Mouse (Mus musculus): ENCODE measurements around the gene Scn9a. TPM values are rescaled to one million over a fixed set of nuclear protein-coding genes. Genes with fewer than 3 reads are reported as not detected.
A peak's percentile ranks its signal among the peaks of the same experiment; 100 is the strongest.

Scn9a gene
- 12.9 and 14.4 TPM in 2 replicates for polyA plus RNA-seq (2015; fragmentation: Nextera tagmentation; extraction: Ambion mirVana)

DNA sequence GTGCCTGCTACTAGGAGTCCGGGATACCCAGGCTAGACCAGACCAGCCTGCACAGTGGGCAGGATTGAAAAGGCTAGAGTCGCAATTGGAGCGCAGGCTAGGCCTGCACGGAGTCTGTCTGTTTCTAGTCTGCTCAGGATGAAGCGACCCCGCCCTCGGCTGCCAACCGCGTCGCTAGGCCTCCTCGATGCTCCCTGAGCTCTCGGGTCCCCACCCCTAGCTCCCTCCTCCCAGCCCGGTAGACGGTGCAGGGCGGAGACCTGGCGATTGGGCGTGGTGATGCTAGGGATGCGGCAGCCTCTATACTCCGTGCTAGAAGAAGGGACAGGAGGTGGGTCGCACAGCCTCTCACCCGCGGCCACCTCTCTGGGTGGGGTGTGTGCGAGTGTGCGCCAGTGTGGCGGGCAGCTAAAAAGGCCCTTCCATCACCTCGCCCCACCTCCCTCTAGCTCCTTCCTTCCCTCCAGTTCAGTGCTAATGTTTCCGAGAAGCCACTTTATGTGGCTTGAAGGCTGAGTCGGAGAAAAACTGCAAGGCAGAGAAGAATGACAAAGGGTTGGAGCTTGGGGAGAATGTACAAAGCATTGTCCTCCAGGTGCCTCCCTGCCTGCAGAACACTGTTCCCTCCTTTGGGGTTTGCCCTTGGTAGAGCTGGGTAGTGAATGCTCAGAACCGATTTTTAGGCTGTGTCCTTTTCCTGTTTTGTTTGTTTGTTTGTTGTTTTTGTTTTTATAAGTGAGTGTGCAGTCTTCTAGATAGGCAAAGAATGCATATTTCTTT lies at the start of gene Scn9a:
Gene Scn9a, minus strand, starts transcription at position 383 of the 780 bp plus-strand sequence.
- no peaks in the 10 kb centered on the region for H3K4me1 ChIP-seq (ENCODE audit: control insufficient read depth, insufficient read depth, low read depth, low read length)
- peak; percentile 96 for ATAC-seq
- H3K27ac ChIP-seq (ENCODE audit: low read depth, low read length), result peak within 1 kb of the TSS; percentile 80
- no peaks in the 10 kb centered on the region for H3K9me3 ChIP-seq (ENCODE audit: control insufficient read depth, low read length)
- peak within 1 kb of the TSS; percentile 63 for H3K4me3 ChIP-seq (ENCODE audit: low read length)
- no peaks in the 10 kb centered on the region for H3K27me3 ChIP-seq (replicated peaks; ENCODE audit: control insufficient read depth, insufficient read depth, low read length)
- H3K9ac ChIP-seq (ENCODE audit: low read depth, low read length), result peak within 1 kb of the TSS; percentile 83
- H3K4me2 ChIP-seq (ENCODE audit: low read length), result peak within 1 kb of the TSS; percentile 77
- H3K36me3 ChIP-seq (ENCODE audit: control insufficient read depth, insufficient read depth, low read length), result no peaks in the 10 kb centered on the region
- WGBS, result 1% methylated on average over 29 of the region's 29 CpGs

GRCm38 (mm10) chr2:66661988-66662387 lies 27.2 kb upstream of the Scn9a start:
- 48% methylated on average over 1 of the region's 1 CpGs for WGBS
- Histone ChIP-seq H3K4me2 (ENCODE audit: low read length) (no peak overlapping the region), H3K4me3 (ENCODE audit: low read length) (no peak overlapping the region), H3K36me3 (ENCODE audit: control insufficient read depth, insufficient read depth, low read length) (no peaks in the 10 kb centered on the region), H3K27me3 (replicated peaks; ENCODE audit: control insufficient read depth, insufficient read depth, low read length) (no peaks in the 10 kb centered on the region), H3K9me3 (ENCODE audit: control insufficient read depth, low read length) (no peaks in the 10 kb centered on the region), H3K9ac (ENCODE audit: low read depth, low read length) (no peak overlapping the region), H3K4me1 (ENCODE audit: control insufficient read depth, insufficient read depth, low read depth, low read length) (no peaks in the 10 kb centered on the region), H3K27ac (ENCODE audit: low read depth, low read length) (no peak overlapping the region)
- no peak for ATAC-seq

GRCm38 (mm10) chr2:66656430-66656829 lies 21.7 kb upstream of the Scn9a start:
- no peak overlapping the region for H3K9ac ChIP-seq (ENCODE audit: low read depth, low read length)
- no peak overlapping the region for H3K4me3 ChIP-seq (ENCODE audit: low read length)
- WGBS, result 98% methylated on average over 3 of the region's 3 CpGs
- no peaks in the 10 kb centered on the region for H3K36me3 ChIP-seq (ENCODE audit: control insufficient read depth, insufficient read depth, low read length)
- H3K27ac ChIP-seq (ENCODE audit: low read depth, low read length), result no peak overlapping the region
- no peaks in the 10 kb centered on the region for H3K4me1 ChIP-seq (ENCODE audit: control insufficient read depth, insufficient read depth, low read depth, low read length)
- ATAC-seq, result no peak
- H3K9me3 ChIP-seq (ENCODE audit: control insufficient read depth, low read length), result no peaks in the 10 kb centered on the region
- H3K27me3 ChIP-seq (replicated peaks; ENCODE audit: control insufficient read depth, insufficient read depth, low read length), result no peaks in the 10 kb centered on the region
- H3K4me2 ChIP-seq (ENCODE audit: low read length), result no peak overlapping the region

- ATAC-seq, result no peak
Measured at GRCm38 (mm10) chr2:66655431-66655830, 20.7 kb upstream of the Scn9a start.

GRCm38 (mm10) chr2:66644384-66644783 lies 9.6 kb upstream of the Scn9a start:
- H3K36me3 ChIP-seq (ENCODE audit: control insufficient read depth, insufficient read depth, low read length), result no peaks in the 10 kb centered on the region

More at GRCm38 (mm10) chr2:66655431-66655830, 20.7 kb upstream of the Scn9a start:
- H3K4me2 ChIP-seq (ENCODE audit: low read length), result no peak overlapping the region
- no peaks in the 10 kb centered on the region for H3K4me1 ChIP-seq (ENCODE audit: control insufficient read depth, insufficient read depth, low read depth, low read length)
- no peak overlapping the region for H3K4me3 ChIP-seq (ENCODE audit: low read length)
- H3K9ac ChIP-seq (ENCODE audit: low read depth, low read length), result no peak overlapping the region
- no peaks in the 10 kb centered on the region for H3K36me3 ChIP-seq (ENCODE audit: control insufficient read depth, insufficient read depth, low read length)
- H3K27me3 ChIP-seq (replicated peaks; ENCODE audit: control insufficient read depth, insufficient read depth, low read length), result no peaks in the 10 kb centered on the region
- H3K9me3 ChIP-seq (ENCODE audit: control insufficient read depth, low read length), result no peaks in the 10 kb centered on the region
- H3K27ac ChIP-seq (ENCODE audit: low read depth, low read length), result no peak overlapping the region
- 70% methylated on average over 2 of the region's 2 CpGs for WGBS

GRCm38 (mm10) chr2:66632728-66633127 lies 2.0 kb downstream of the Scn9a start:
- Histone ChIP-seq H3K27me3 (replicated peaks; ENCODE audit: control insufficient read depth, insufficient read depth, low read length) (no peaks in the 10 kb centered on the region), H3K4me2 (ENCODE audit: low read length) (peak overlapping the region; percentile 77), H3K9ac (ENCODE audit: low read depth, low read length) (no peak overlapping the region), H3K4me1 (ENCODE audit: control insufficient read depth, insufficient read depth, low read depth, low read length) (no peaks in the 10 kb centered on the region), H3K27ac (ENCODE audit: low read depth, low read length) (no peak overlapping the region), H3K4me3 (ENCODE audit: low read length) (peak overlapping the region; percentile 21), H3K9me3 (ENCODE audit: control insufficient read depth, low read length) (no peaks in the 10 kb centered on the region), H3K36me3 (ENCODE audit: control insufficient read depth, insufficient read depth, low read length) (no peaks in the 10 kb centered on the region)
- ATAC-seq, result no peak
- WGBS, result 36% methylated on average over 5 of the region's 5 CpGs

More at GRCm38 (mm10) chr2:66644384-66644783, 9.6 kb upstream of the Scn9a start:
- no peaks in the 10 kb centered on the region for H3K9me3 ChIP-seq (ENCODE audit: control insufficient read depth, low read length)
- no peaks in the 10 kb centered on the region for H3K4me1 ChIP-seq (ENCODE audit: control insufficient read depth, insufficient read depth, low read depth, low read length)
- 36% methylated on average over 5 of the region's 5 CpGs for WGBS
- H3K9ac ChIP-seq (ENCODE audit: low read depth, low read length), result no peak overlapping the region
- H3K27ac ChIP-seq (ENCODE audit: low read depth, low read length), result no peak overlapping the region
- H3K4me2 ChIP-seq (ENCODE audit: low read length), result no peak overlapping the region
- peak; percentile 61; the same call in 1 of the 2 replicates for ATAC-seq
- H3K4me3 ChIP-seq (ENCODE audit: low read length), result no peak overlapping the region
- no peaks in the 10 kb centered on the region for H3K27me3 ChIP-seq (replicated peaks; ENCODE audit: control insufficient read depth, insufficient read depth, low read length)

- Histone ChIP-seq H3K4me3 (ENCODE audit: low read length) (no peak overlapping the region), H3K4me2 (ENCODE audit: low read length) (no peak overlapping the region), H3K9me3 (ENCODE audit: control insufficient read depth, low read length) (no peaks in the 10 kb centered on the region), H3K27ac (ENCODE audit: low read depth, low read length) (no peak overlapping the region), H3K36me3 (ENCODE audit: control insufficient read depth, insufficient read depth, low read length) (no peaks in the 10 kb centered on the region), H3K4me1 (ENCODE audit: control insufficient read depth, insufficient read depth, low read depth, low read length) (no peaks in the 10 kb centered on the region), H3K9ac (ENCODE audit: low read depth, low read length) (no peak overlapping the region), H3K27me3 (replicated peaks; ENCODE audit: control insufficient read depth, insufficient read depth, low read length) (no peaks in the 10 kb centered on the region)
- WGBS, result 64% methylated on average over 7 of the region's 7 CpGs
- no peak for ATAC-seq
Measured at GRCm38 (mm10) chr2:66611091-66611490, 23.7 kb downstream of the Scn9a start.

GRCm38 (mm10) chr2:66597313-66597712 lies 37.4 kb downstream of the Scn9a start:
- 86% methylated on average over 6 of the region's 6 CpGs for WGBS

DNA sequence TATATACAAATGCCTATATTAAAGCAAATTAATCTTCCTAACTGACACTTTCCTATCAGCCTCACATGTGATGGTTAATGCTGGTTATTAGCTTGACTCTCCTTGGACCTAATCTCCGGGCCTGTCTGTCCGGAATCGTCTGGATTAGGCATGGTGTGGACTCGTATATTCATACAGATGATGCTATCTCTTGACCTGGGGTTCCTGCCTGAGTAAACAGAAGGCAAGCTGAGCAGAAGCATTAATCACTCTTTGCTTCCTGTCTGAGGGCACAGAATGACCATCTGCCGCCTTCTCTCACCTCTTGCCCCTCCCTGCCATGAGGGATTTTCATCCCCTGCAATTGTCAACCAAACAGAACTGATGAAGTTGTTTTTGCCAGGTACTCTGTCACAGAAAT lies 38.6 kb downstream of the Scn9a start:
- WGBS, result 56% methylated on average over 5 of the region's 5 CpGs
- ATAC-seq, result no peak

More at GRCm38 (mm10) chr2:66597313-66597712, 37.4 kb downstream of the Scn9a start:
- Histone ChIP-seq H3K9me3 (ENCODE audit: control insufficient read depth, low read length) (no peaks in the 10 kb centered on the region), H3K36me3 (ENCODE audit: control insufficient read depth, insufficient read depth, low read length) (no peaks in the 10 kb centered on the region), H3K9ac (ENCODE audit: low read depth, low read length) (no peak overlapping the region), H3K27ac (ENCODE audit: low read depth, low read length) (no peak overlapping the region), H3K4me2 (ENCODE audit: low read length) (no peak overlapping the region), H3K4me1 (ENCODE audit: control insufficient read depth, insufficient read depth, low read depth, low read length) (no peaks in the 10 kb centered on the region), H3K27me3 (replicated peaks; ENCODE audit: control insufficient read depth, insufficient read depth, low read length) (no peaks in the 10 kb centered on the region), H3K4me3 (ENCODE audit: low read length) (no peak overlapping the region)
- ATAC-seq, result no peak

More for the DNA sequence above, 38.6 kb downstream of the Scn9a start:
- no peaks in the 10 kb centered on the region for H3K9me3 ChIP-seq (ENCODE audit: control insufficient read depth, low read length)
- no peak overlapping the region for H3K9ac ChIP-seq (ENCODE audit: low read depth, low read length)
- no peaks in the 10 kb centered on the region for H3K27me3 ChIP-seq (replicated peaks; ENCODE audit: control insufficient read depth, insufficient read depth, low read length)
- H3K36me3 ChIP-seq (ENCODE audit: control insufficient read depth, insufficient read depth, low read length), result no peaks in the 10 kb centered on the region
- H3K4me2 ChIP-seq (ENCODE audit: low read length), result no peak overlapping the region
- H3K27ac ChIP-seq (ENCODE audit: low read depth, low read length), result no peak overlapping the region
- no peak overlapping the region for H3K4me3 ChIP-seq (ENCODE audit: low read length)
- no peaks in the 10 kb centered on the region for H3K4me1 ChIP-seq (ENCODE audit: control insufficient read depth, insufficient read depth, low read depth, low read length)
